Mouse (Mus musculus) inflammation-experienced regulatory T-cells, adult 6 months (primary cell): Measurements from ENCODE around the gene Mapkapk2. TPM values are rescaled to one million over a fixed set of nuclear protein-coding genes. Genes with fewer than 3 reads are reported as not detected.

Experiments
- ATAC-seq: one replicate; pipeline ENCODE4 v1.8.0; 2017
- polyA plus RNA-seq, 3 experiments: library from polyadenylated mRNA; unstranded; fragments of 100-300 nt; shearing (Covaris generic); gene quantifications; one replicate each; pipeline ENCODE4 v1.2.1; 2017

Mapkapk2 gene
- polyA plus RNA-seq, 3 experiments from 2014 or later = 9.0 to 11.8 (median 9.8) TPM

DNA sequence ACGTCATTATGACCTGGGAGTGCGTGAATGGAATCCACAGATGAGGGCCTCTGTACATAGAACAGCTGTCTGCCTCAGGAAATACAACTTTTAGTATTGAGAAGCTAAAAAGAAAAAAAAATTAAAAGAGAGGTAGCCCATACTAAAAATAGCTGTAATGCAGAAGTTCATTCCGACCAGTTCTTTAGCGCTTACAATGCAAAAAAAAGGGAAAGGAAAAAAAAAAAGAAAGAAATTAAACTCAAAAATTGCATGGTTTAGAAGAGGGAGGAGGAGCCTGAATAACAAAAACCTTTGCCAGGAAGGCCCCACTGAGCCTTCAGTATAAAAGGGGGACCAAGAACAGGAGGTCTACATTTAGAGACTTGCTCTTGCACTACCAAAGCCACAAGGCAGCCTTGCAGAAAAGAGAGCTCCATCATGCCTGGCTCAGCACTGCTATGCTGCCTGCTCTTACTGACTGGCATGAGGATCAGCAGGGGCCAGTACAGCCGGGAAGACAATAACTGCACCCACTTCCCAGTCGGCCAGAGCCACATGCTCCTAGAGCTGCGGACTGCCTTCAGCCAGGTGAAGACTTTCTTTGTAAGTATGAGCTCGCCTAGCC, 78.0 kb downstream of the Mapkapk2 start, which contains the start of gene Il10:
Il10 (plus strand) TSS at position 354 of the 607 bp plus-strand sequence.
- no peak for ATAC-seq

DNA sequence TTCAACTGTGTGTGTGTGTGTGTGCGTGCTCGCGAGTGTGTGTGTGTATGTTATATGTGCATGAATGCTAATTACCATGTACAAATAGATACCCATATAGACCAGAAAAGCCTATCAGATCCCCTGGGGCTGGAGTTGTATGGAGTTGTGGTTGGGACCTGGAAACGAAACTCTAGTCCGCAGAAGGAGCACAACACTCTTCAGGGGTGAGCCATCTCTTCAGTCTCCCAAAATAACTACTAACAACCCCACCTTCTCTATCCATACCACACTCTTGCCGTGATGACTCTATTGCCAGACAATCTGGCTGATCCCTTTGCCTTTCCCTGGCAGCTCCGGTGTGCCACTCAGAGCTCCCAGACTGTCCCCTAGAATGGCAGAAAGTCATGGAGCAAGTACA, 81.7 kb downstream of the Mapkapk2 start:
- ATAC-seq = no peak

DNA sequence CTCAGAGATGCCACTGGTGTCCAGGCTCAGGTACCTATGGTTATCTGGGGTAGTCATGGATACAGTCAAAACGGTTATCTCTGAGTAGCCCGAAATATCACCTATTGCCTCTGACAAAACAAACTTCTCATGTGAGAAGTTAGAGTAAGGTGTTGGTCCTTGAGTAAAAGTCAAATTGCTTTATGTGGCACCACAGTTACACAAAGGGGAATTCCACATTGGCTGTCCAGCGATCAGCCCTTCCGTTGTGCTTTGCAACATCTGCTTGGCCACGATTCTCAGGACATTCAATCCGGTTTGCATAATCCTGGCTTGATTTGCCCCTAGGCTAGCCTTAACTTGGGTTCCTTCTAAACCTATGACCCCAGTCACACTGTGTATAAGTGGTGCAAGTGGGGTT, 82.3 kb downstream of the Mapkapk2 start:
- ATAC-seq = no peak

DNA sequence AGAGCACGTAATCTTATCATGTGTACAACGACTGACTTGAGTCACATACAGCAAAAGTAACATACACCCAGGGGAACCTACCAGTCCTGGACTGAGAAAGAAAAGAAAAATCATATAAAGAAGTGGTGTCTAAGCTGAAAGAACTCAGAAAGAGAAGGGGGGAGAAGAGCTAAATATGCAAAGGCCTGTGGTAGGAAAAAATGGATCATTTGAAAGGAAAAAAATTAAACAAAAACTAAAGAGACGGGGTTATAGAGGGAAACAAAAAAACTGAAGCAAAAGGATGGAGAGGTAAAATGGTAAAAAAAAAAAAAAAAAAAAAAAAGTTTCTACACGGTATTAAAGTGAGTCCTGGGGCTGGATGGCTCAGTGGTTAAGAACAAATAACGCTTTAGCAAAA, 83.7 kb downstream of the Mapkapk2 start:
- ATAC-seq = no peak

DNA sequence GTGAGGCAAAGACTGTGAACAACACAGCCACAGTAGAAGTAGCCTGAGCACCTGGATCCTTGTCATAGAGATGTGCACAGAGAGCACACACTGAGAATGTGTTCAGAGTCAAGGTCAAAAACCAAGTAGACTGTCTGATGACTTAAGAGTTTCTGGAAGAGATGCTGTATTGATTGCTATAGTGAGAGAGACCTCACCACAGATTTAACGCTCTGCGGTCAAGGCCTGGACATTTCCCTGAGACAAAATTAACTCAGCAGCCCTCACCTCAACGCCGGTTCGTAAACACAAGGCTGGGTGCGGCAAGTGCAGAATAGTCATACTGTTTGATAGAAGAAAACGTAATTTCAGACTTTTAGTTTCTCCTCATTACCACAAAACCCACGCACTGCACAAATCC, 85.1 kb downstream of the Mapkapk2 start:
- no peak for ATAC-seq

DNA sequence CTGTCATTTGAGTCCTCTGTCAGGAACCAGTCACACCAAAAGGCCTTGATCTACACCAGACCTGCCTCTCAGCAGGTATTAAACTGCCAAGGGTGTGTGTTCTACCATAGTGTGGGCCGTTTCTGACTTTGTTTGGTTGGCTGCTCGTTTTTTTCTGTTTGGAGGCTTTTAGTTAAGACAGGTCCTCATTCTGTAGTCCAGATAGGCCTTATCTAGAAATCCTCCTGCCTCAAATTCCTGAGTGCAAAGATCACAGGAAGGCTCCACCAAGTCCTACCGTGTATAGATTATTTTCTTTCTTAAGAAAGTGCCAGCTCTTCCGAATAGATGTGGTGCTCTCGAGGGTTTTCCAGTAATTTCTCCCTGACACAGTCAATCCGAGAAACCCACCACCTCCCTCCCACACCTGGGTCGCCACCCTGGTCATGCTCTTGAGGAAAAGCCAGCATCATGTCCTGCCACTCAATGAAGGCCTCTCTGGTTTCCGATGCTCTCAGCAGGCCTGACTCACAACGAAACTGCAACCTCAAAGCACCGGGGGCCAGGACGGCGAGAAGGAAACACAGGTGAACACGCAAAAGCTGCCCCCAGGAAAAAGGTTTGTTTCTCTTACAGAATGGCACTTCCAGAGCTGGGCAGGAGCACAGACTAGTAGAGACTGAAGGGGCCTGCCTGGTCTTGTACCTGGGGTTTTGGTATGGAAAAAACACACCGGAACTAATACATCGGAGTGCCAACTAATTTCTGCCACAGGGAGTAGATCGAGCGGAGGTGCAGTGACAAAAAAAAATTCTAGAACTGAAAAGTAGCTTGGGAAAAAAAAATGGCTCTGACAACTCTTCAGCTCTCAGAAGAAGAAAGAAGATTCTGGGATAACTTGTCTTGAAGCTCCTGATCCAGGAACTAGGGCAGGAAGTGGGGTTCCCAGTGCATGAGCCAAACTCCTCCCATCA, 87.1 kb downstream of the Mapkapk2 start:
- peak; percentile 93 for ATAC-seq

DNA sequence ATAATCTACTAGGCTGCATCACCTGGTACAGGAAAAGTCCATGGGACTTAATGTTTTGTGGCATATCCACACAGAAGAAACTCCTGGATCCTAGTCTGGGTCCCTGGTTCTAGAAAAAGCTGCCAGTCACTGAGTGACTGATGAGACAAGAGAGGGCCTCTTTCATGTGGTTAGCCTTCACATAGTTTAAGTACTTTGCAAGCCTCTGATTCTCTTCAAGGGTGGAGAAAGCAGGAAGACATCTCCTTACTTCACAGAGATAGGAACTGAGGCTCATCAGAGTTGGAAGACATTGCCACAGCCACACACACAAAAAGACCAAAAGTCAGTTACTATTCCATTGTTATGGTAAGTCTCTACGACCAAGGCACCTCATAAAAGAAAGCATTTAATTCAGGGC, 91.6 kb downstream of the Mapkapk2 start:
- ATAC-seq = no peak

Other genes starting within 250 kb of the Mapkapk2 start
- gene Fcmr, start 232.2 kb downstream of the Mapkapk2 start, polyA plus RNA-seq = 1 to 10 TPM in 2 of 3 experiments, not detected in 1; 2.2 to 2.7 TPM
- not detected for gene Il24, start 210.4 kb downstream of the Mapkapk2 start, polyA plus RNA-seq
- not detected for gene Il20, start 186.4 kb downstream of the Mapkapk2 start, polyA plus RNA-seq
- gene Il19, start 157.7 kb downstream of the Mapkapk2 start, polyA plus RNA-seq = under 1 TPM in 1 of 3 experiments, not detected in 2; 0.35 TPM
- 10 to 100 TPM in 1 of 3 experiments, 1 to 10 TPM in 2; 7.5 to 13.6 (median 8.0) TPM for gene Il10, start 78.0 kb downstream of the Mapkapk2 start, polyA plus RNA-seq
- under 1 TPM in 1 of 3 experiments, not detected in 2; 0.26 TPM for gene Dyrk3, start 40.5 kb upstream of the Mapkapk2 start, polyA plus RNA-seq
- 10 to 100 TPM; 53.4 to 71.7 (median 60.8) TPM for gene Eif2d, start 55.4 kb upstream of the Mapkapk2 start, polyA plus RNA-seq
- 100 to 1,000 TPM; 267 to 383 (median 370) TPM for gene Rassf5, start 147.4 kb upstream of the Mapkapk2 start, polyA plus RNA-seq
- gene Ikbke, start 181.8 kb upstream of the Mapkapk2 start, polyA plus RNA-seq = 100 to 1,000 TPM in 2 of 3 experiments, 10 to 100 TPM in 1; 58.5 to 121 (median 105) TPM